Mouse (Mus musculus): ENCODE measurements around the gene Lrrc7. TPM values are rescaled to one million over a fixed set of nuclear protein-coding genes. Genes with fewer than 3 reads are reported as not detected.

Lrrc7 gene
- polyA plus RNA-seq, 1 experiment: not detected

- WGBS: 64% methylated on average over 1 of the region's 1 CpGs
- Histone ChIP-seq H3K36me3 (ENCODE audit: control insufficient read depth, insufficient read depth, low read length) (no peaks in the 10 kb centered on the region), H3K4me3 (ENCODE audit: low read depth, low read length) (no peak overlapping the region), H3K27me3 (ENCODE audit: control insufficient read depth, insufficient read depth, low read length) (no peaks in the 10 kb centered on the region), H3K4me1 (ENCODE audit: control insufficient read depth, insufficient read depth, insufficient read length, low read length) (no peaks in the 10 kb centered on the region), H3K27ac (ENCODE audit: insufficient read depth, low read depth, low read length) (no peak overlapping the region)
- no peak for TF ChIP-seq CTCF (IDR thresholded peaks at IDR 0.05; ENCODE audit: extremely low read depth, insufficient read length, insufficient replicate concordance, low read depth, low read length)
- TF ChIP-seq POLR2A (IDR thresholded peaks at IDR 0.05; ENCODE audit: low read depth, low read length): no peak
These were observed 68.3 kb downstream of the Lrrc7 start for GRCm38 (mm10) chr3:158493730-158494129.

- Histone ChIP-seq H3K4me3 (ENCODE audit: low read depth, low read length) (no peak overlapping the region), H3K4me1 (ENCODE audit: control insufficient read depth, insufficient read depth, insufficient read length, low read length) (no peaks in the 10 kb centered on the region), H3K27ac (ENCODE audit: insufficient read depth, low read depth, low read length) (no peak overlapping the region), H3K27me3 (ENCODE audit: control insufficient read depth, insufficient read depth, low read length) (no peaks in the 10 kb centered on the region), H3K36me3 (ENCODE audit: control insufficient read depth, insufficient read depth, low read length) (no peaks in the 10 kb centered on the region)
- 84% methylated on average over 2 of the region's 2 CpGs for WGBS
- TF ChIP-seq CTCF (IDR thresholded peaks at IDR 0.05; ENCODE audit: extremely low read depth, insufficient read length, insufficient replicate concordance, low read depth, low read length): no peak
- no peak for TF ChIP-seq POLR2A (IDR thresholded peaks at IDR 0.05; ENCODE audit: low read depth, low read length)
These were observed 82.3 kb downstream of the Lrrc7 start for GRCm38 (mm10) chr3:158479677-158480076.

- no peaks in the 10 kb centered on the region for H3K36me3 ChIP-seq (ENCODE audit: control insufficient read depth, insufficient read depth, low read length)
- no peaks in the 10 kb centered on the region for H3K4me1 ChIP-seq (ENCODE audit: control insufficient read depth, insufficient read depth, insufficient read length, low read length)
- 84% methylated on average over 1 of the region's 1 CpGs for WGBS
- no peak overlapping the region for H3K27ac ChIP-seq (ENCODE audit: insufficient read depth, low read depth, low read length)
- no peak overlapping the region for H3K4me3 ChIP-seq (ENCODE audit: low read depth, low read length)
- H3K27me3 ChIP-seq (ENCODE audit: control insufficient read depth, insufficient read depth, low read length): no peaks in the 10 kb centered on the region
- TF ChIP-seq POLR2A (IDR thresholded peaks at IDR 0.05; ENCODE audit: low read depth, low read length) (no peak), CTCF (IDR thresholded peaks at IDR 0.05; ENCODE audit: extremely low read depth, insufficient read length, insufficient replicate concordance, low read depth, low read length) (no peak)
These were observed 161.4 kb downstream of the Lrrc7 start for GRCm38 (mm10) chr3:158400600-158400999.

- TF ChIP-seq CTCF (IDR thresholded peaks at IDR 0.05; ENCODE audit: extremely low read depth, insufficient read length, insufficient replicate concordance, low read depth, low read length) (no peak), POLR2A (IDR thresholded peaks at IDR 0.05; ENCODE audit: low read depth, low read length) (no peak)
These were observed 170.5 kb downstream of the Lrrc7 start for GRCm38 (mm10) chr3:158391534-158391933.

GRCm38 (mm10) chr3:158388076-158388454 lies 174.0 kb downstream of the Lrrc7 start:
- Histone ChIP-seq H3K4me1 (ENCODE audit: control insufficient read depth, insufficient read depth, insufficient read length, low read length) (no peaks in the 10 kb centered on the region), H3K36me3 (ENCODE audit: control insufficient read depth, insufficient read depth, low read length) (no peaks in the 10 kb centered on the region), H3K4me3 (ENCODE audit: low read depth, low read length) (no peak overlapping the region), H3K27me3 (ENCODE audit: control insufficient read depth, insufficient read depth, low read length) (no peaks in the 10 kb centered on the region), H3K27ac (ENCODE audit: insufficient read depth, low read depth, low read length) (no peak overlapping the region)
- WGBS: 46% methylated on average over 2 of the region's 2 CpGs
- no peak for TF ChIP-seq CTCF (IDR thresholded peaks at IDR 0.05; ENCODE audit: extremely low read depth, insufficient read length, insufficient replicate concordance, low read depth, low read length)
- TF ChIP-seq POLR2A (IDR thresholded peaks at IDR 0.05; ENCODE audit: low read depth, low read length): no peak

More at GRCm38 (mm10) chr3:158391534-158391933, 170.5 kb downstream of the Lrrc7 start:
- Histone ChIP-seq H3K27ac (ENCODE audit: insufficient read depth, low read depth, low read length) (no peak overlapping the region), H3K4me3 (ENCODE audit: low read depth, low read length) (no peak overlapping the region), H3K36me3 (ENCODE audit: control insufficient read depth, insufficient read depth, low read length) (no peaks in the 10 kb centered on the region), H3K27me3 (ENCODE audit: control insufficient read depth, insufficient read depth, low read length) (no peaks in the 10 kb centered on the region), H3K4me1 (ENCODE audit: control insufficient read depth, insufficient read depth, insufficient read length, low read length) (no peaks in the 10 kb centered on the region)

GRCm38 (mm10) chr3:158387413-158388075 lies 174.5 kb downstream of the Lrrc7 start:
- 55% methylated on average over 2 of the region's 2 CpGs for WGBS
- Histone ChIP-seq H3K4me3 (ENCODE audit: low read depth, low read length) (no peak overlapping the region), H3K27ac (ENCODE audit: insufficient read depth, low read depth, low read length) (no peak overlapping the region), H3K4me1 (ENCODE audit: control insufficient read depth, insufficient read depth, insufficient read length, low read length) (no peaks in the 10 kb centered on the region), H3K27me3 (ENCODE audit: control insufficient read depth, insufficient read depth, low read length) (no peaks in the 10 kb centered on the region), H3K36me3 (ENCODE audit: control insufficient read depth, insufficient read depth, low read length) (no peaks in the 10 kb centered on the region)
- no peak for TF ChIP-seq CTCF (IDR thresholded peaks at IDR 0.05; ENCODE audit: extremely low read depth, insufficient read length, insufficient replicate concordance, low read depth, low read length)
- TF ChIP-seq POLR2A (IDR thresholded peaks at IDR 0.05; ENCODE audit: low read depth, low read length): no peak

GRCm38 (mm10) chr3:158386848-158387247 lies 175.2 kb downstream of the Lrrc7 start:
- WGBS: 3% methylated on average over 1 of the region's 1 CpGs
- TF ChIP-seq POLR2A (IDR thresholded peaks at IDR 0.05; ENCODE audit: low read depth, low read length): no peak
- TF ChIP-seq CTCF (IDR thresholded peaks at IDR 0.05; ENCODE audit: extremely low read depth, insufficient read length, insufficient replicate concordance, low read depth, low read length): no peak
- H3K27ac ChIP-seq (ENCODE audit: insufficient read depth, low read depth, low read length): no peak overlapping the region

More at GRCm38 (mm10) chr3:158386848-158387247, 175.2 kb downstream of the Lrrc7 start:
- Histone ChIP-seq H3K4me1 (ENCODE audit: control insufficient read depth, insufficient read depth, insufficient read length, low read length) (no peaks in the 10 kb centered on the region), H3K27me3 (ENCODE audit: control insufficient read depth, insufficient read depth, low read length) (no peaks in the 10 kb centered on the region), H3K36me3 (ENCODE audit: control insufficient read depth, insufficient read depth, low read length) (no peaks in the 10 kb centered on the region), H3K4me3 (ENCODE audit: low read depth, low read length) (no peak overlapping the region)
